Mouse (Mus musculus) neural tube, embryonic 15.5 days (tissue): ENCODE data around the gene Plekhd1. TPM values are rescaled to one million over a fixed set of nuclear protein-coding genes. Genes with fewer than 3 reads are reported as not detected.

Source experiments
- ATAC-seq: fragments of 200-750 bp; cut with Nextera tagmentation; 2 replicates; pipeline ENCODE4 v1.8.0; 2017; ENCODE audit warnings: mild to moderate bottlenecking, moderate TSS enrichment, moderate library complexity; ENCODE audit not compliant: low FRiP score
- H3K27ac ChIP-seq: fragments of 300-500 bp; sonication (generic); replicated peaks from 2 replicates; pipeline ENCODE4 v1.5.1; 2015; ENCODE audit warnings: mild to moderate bottlenecking, inconsistent platforms
- H3K27me3 ChIP-seq: fragments of 300-500 bp; sonication (generic); replicated peaks from 2 replicates; pipeline ENCODE4 v1.6.1; 2015; ENCODE audit warnings: inconsistent platforms
- H3K36me3 ChIP-seq: fragments of 300-500 bp; sonication (generic); 2 replicates; pipeline ENCODE4 v1.6.1; 2015; ENCODE audit warnings: inconsistent platforms
- H3K4me1 ChIP-seq: fragments of 300-500 bp; sonication (generic); 2 replicates; pipeline ENCODE4 v1.6.1; 2015; ENCODE audit warnings: inconsistent platforms
- H3K4me2 ChIP-seq: fragments of 300-500 bp; sonication (generic); 2 replicates; pipeline ENCODE4 v1.6.1; 2015; ENCODE audit warnings: inconsistent platforms, mild to moderate bottlenecking, moderate library complexity
- H3K4me3 ChIP-seq: fragments of 300-500 bp; sonication (generic); replicated peaks from 2 replicates; pipeline ENCODE4 v1.5.1; 2015; ENCODE audit warnings: mild to moderate bottlenecking, inconsistent platforms
- H3K9ac ChIP-seq: fragments of 300-500 bp; sonication (generic); replicated peaks from 2 replicates; pipeline ENCODE4 v1.6.1; 2015; ENCODE audit warnings: mild to moderate bottlenecking, inconsistent platforms
- H3K9me3 ChIP-seq: fragments of 300-500 bp; sonication (generic); replicated peaks from 2 replicates; pipeline ENCODE4 v1.6.1; 2016; ENCODE audit warnings: inconsistent platforms
- WGBS: fragments of 180-500 bp; shearing (Covaris S2); methylation state at CpG from one replicate; pipeline ENCODE4 v1.1.7; 2015; ENCODE audit warnings: mixed read lengths; 5-methylcytosine and 5-hydroxymethylcytosine counted together
- polyA plus RNA-seq: library from polyadenylated mRNA; unstranded; fragments of >200 nt; fragmentation: Nextera tagmentation; extraction: Ambion mirVana; gene quantifications from 2 replicates; pipeline ENCODE4 v1.2.1, GENCODE M21; 2015

The Plekhd1 gene
- polyA plus RNA-seq = 10.5 and 11.8 TPM in 2 replicates

DNA sequence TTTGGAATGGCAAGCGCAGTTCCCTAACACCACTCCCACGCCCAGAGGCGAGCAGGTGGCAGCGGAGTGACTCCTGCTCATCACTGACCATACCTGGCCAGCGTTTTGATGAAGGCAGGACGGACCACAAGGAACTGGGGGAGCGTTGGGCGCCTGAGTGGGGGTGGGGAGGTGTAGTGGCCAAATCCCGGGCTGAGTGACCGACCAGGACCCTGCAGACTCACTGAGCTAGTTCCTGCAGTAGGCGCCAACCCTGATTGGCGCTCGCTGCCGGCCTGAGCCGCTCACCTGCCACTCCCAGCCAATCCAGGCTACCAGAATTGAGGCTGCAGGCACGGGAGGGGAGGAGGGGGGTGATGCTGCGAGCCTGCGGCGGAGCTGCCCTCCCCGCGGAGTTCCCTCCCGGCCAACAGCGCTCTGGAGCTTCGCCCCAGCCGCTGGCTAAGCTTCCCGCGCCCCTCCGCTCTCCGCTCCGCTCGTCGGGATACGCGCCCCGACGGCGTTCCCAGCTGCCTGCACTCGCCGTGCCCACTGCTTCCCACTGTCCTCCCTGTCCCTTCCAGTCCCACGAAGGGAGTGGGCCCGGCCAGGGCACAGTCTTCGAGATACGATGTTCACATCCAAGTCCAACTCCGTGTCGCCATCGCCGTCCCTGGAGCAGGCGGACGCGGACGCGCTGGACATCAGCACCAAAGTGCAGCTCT, at the start of gene Plekhd1:
Gene Plekhd1, plus strand, starts transcription at position 323 of the 704 bp plus-strand sequence.
- H3K27ac ChIP-seq = no peak within 1 kb of the TSS
- WGBS = under 1% methylated on average over 52 of the region's 52 CpGs
- H3K27me3 ChIP-seq = peaks cover 52% of the 10 kb centered on the region
- peak; percentile 78 for ATAC-seq
- H3K9me3 ChIP-seq = no peaks in the 10 kb centered on the region
- peak within 1 kb of the TSS; percentile 45 for H3K9ac ChIP-seq
- peak within 1 kb of the TSS; percentile 66 for H3K4me2 ChIP-seq
- H3K4me3 ChIP-seq = peak within 1 kb of the TSS; percentile 46
- peaks cover 20% of the 10 kb centered on the region for H3K4me1 ChIP-seq
- H3K36me3 ChIP-seq = no peaks in the 10 kb centered on the region

DNA sequence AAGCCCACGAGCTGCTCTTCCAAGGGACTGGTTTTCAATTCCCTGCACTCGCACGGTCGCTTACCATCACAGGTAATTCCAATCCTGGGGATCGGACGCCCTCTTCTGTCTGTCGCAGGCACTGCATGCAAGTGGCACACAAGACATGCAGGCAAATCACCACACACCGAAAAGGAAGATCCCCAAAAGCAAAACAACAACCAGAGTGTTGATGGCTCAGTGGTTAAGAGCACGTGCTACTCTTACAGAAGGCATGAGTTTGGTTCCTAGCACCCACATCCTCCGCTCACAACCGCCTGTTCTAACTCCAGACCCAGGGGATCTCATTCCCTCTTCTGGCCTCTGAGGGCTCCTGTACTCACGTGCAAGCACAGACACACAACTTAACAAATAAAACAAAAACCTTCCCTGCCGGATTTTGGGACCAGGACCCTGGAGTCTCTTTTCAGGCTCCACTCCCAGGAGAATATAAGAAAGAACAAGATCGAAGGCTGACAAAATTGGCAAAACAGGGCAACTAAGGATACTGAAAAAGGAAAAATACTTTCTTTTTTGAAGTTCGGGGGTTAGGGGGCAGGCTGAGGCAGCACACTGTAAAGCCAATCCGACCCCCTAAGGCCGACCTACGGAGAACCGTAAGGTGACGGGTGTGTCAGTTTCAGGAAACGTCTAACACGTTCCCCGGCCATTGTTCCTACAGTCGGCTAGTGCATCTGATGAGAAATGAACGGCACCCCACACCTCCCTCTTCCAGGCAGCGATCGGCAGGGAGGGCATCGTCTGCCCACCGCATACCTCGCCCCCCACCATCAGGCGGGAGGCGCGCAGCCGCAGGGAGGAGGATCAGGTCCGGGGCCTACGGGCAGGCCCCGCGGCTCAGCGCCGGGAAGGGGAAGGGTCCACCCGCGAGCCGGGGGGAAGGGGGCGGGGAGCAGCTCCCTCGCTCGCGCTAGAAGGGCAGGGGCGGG, 49.4 kb upstream of the Plekhd1 start:
- Histone ChIP-seq H3K27ac (peak overlapping the region; percentile 91), H3K36me3 (peaks cover 35% of the 10 kb centered on the region), H3K4me1 (peaks cover 47% of the 10 kb centered on the region), H3K27me3 (no peaks in the 10 kb centered on the region), H3K9ac (peak overlapping the region; percentile 97), H3K4me3 (peak overlapping the region; percentile 99), H3K9me3 (no peaks in the 10 kb centered on the region), H3K4me2 (peak overlapping the region; percentile 96)
- peak; percentile 79 for ATAC-seq
- 2% methylated on average over 47 of the region's 48 CpGs for WGBS

DNA sequence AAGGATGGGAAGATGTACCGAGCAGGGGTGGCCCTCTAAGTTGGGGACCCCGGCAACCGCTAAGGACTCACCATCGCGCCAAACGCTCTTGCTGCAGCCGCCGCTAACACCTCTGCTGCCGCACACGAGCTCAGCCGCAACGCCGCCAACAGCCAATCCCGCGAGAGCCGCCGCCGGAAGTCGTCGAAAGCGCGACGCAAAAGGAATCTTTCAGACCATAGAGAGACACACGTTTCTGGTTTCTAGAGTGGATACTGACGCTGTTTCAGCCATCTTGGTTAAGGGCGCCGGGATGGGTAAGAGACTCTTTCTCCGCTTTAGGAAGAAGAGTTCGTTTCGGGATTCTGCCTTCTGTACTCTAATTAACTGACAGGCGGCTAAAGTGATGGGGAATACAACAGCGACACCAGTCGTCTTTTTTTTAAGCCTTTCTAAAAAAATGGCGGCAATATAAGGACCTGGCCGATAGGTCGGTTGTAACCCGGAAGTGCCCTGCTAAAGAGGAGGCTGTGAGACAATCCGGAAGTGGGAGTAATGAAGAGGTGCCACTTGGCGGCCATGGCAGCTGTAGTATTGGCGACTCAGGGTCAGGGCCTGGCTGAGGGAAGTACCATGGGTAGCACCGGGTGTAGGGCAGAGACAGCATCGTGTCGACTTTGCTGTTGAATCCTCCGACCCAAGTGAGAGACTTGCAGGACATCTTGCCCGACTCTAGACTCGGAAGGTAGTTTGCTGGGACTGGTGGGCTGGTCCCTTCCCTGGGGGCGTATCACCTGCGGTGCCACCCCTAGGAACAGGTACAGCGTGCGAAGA, 48.5 kb upstream of the Plekhd1 start, which contains the start of the genes Slc39a9 and Erh:
Gene Slc39a9, plus strand, starts transcription at position 191 of the 813 bp plus-strand sequence.
Gene Erh, minus strand, starts transcription at position 649 of the 813 bp plus-strand sequence.
- H3K4me2 ChIP-seq = peak within 1 kb of the TSS; percentile 96
- peak within 1 kb of the TSS; percentile 99 for H3K4me3 ChIP-seq
- H3K27me3 ChIP-seq = no peaks in the 10 kb centered on the region
- H3K27ac ChIP-seq = peak within 1 kb of the TSS; percentile 91
- peaks cover 26% of the 10 kb centered on the region for H3K36me3 ChIP-seq
- H3K4me1 ChIP-seq = peaks cover 55% of the 10 kb centered on the region
- ATAC-seq = peak; percentile 97
- H3K9ac ChIP-seq = peak within 1 kb of the TSS; percentile 97
- H3K9me3 ChIP-seq = no peaks in the 10 kb centered on the region
- WGBS = under 1% methylated on average over 50 of the region's 50 CpGs

DNA sequence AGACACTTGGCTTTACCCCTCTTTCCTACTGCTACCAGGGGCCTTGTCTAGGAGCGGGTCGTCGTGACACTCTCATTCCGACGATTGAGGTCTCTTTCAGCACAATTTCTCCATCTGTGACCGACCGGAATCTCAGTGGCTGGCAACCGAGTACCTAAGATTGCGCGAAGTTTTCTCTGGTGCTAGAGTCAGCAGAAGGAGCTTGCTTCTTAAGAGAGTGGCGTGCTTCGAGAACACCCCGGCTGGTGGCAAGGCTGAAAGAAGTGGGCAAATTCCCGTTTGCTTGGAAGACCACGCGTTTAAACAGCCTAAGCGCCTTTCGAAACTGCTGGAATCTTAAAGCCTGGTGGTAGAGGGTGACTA, 47.9 kb upstream of the Plekhd1 start:
- Histone ChIP-seq H3K27me3 (no peaks in the 10 kb centered on the region), H3K27ac (peak overlapping the region; percentile 91), H3K36me3 (peaks cover 22% of the 10 kb centered on the region), H3K4me3 (peak overlapping the region; percentile 99), H3K4me2 (peak overlapping the region; percentile 96), H3K4me1 (peaks cover 60% of the 10 kb centered on the region), H3K9me3 (no peaks in the 10 kb centered on the region), H3K9ac (peak overlapping the region; percentile 97)
- 7% methylated on average over 18 of the region's 18 CpGs for WGBS
- ATAC-seq = no peak; the same call in 1 of the 2 replicates

DNA sequence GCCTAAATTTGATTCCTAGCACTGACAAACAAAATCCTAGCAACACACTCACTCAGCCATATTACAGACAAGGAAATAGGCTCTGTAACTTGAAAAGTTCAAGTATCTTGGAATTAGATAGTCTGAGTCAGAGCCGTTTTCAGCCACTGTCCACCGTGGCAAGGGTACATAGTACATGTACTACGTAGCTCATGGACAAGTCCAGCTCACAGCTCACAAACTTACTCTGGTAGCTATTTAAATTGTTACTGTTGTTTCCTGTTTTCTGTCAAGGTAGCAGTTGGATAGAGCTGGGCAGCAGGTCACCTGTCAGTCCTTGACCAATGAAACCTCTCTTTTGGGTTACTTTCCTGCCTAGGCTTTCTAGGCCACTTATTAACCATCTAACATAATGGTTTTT, 46.0 kb upstream of the Plekhd1 start:
- 93% methylated on average over 3 of the region's 3 CpGs for WGBS
- H3K4me1 ChIP-seq = peaks cover 60% of the 10 kb centered on the region
- H3K4me3 ChIP-seq = no peak overlapping the region

DNA sequence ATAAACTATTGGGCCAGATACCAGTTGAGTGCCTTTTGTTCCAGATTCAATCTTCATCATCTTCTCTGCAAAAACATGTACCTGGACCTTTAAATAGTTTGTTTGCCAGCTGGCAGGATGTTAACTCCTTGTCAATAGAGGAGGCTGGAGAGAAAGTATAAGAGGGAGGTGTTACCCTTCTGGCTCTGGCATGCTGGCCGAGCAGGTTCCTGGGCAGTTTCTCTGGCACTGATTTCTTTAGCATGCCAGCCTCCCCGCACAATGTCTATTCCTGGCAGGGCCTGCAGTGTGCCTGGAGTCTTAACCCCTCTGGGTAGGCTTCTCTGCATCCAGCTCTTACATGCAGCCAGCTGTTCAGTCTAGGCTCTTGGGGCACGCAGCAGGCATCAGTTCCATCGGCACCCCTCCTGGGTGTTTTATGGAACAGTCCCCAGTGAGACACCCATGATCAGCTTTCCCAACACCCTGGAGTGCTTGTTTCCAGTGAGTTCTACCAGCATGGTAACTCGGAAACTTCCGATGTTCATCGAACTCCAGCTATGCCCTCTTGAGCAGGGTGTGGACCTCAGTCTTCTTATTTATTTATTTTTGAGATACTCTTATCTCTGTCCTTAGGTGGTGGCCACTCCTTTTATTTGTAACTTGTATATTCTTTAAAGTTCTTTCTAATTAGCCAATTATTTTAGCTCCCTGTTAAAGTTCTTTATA, 38.3 kb upstream of the Plekhd1 start:
- Histone ChIP-seq H3K27ac (no peak overlapping the region), H3K9ac (no peak overlapping the region), H3K27me3 (no peaks in the 10 kb centered on the region), H3K4me1 (peaks cover 10% of the 10 kb centered on the region), H3K9me3 (no peaks in the 10 kb centered on the region), H3K4me2 (no peak overlapping the region), H3K4me3 (no peak overlapping the region), H3K36me3 (no peaks in the 10 kb centered on the region)
- ATAC-seq = no peak
- 87% methylated on average over 7 of the region's 7 CpGs for WGBS

More for the DNA sequence above, 46.0 kb upstream of the Plekhd1 start:
- no peak overlapping the region for H3K9ac ChIP-seq
- peak overlapping the region; percentile 96 for H3K4me2 ChIP-seq
- no peak overlapping the region for H3K27ac ChIP-seq
- no peak for ATAC-seq
- no peaks in the 10 kb centered on the region for H3K27me3 ChIP-seq
- H3K9me3 ChIP-seq = no peaks in the 10 kb centered on the region
- peaks cover 3% of the 10 kb centered on the region for H3K36me3 ChIP-seq

DNA sequence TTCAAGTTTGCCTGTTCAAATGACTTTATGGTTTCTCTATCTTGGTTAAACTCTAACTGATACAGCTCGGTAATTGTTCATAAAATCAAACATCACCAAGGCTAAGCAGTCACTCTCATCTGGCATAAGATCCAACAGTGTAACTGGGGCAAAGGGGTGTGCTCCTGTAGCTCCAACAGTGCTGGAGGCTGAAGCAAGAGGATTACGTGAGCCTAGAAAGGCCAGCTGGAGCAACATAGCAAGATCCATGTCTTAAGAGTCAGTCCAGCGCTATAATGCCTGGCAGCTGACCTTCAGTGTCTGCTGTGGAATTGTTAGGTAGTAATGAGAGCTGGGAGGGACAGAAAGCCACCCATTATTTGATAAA, 37.7 kb upstream of the Plekhd1 start:
- H3K4me1 ChIP-seq = peaks cover 12% of the 10 kb centered on the region
- WGBS = 92% methylated on average over 3 of the region's 3 CpGs
- H3K27me3 ChIP-seq = no peaks in the 10 kb centered on the region
- H3K9ac ChIP-seq = no peak overlapping the region
- H3K27ac ChIP-seq = no peak overlapping the region
- H3K9me3 ChIP-seq = no peaks in the 10 kb centered on the region
- no peaks in the 10 kb centered on the region for H3K36me3 ChIP-seq
- ATAC-seq = no peak
- no peak overlapping the region for H3K4me2 ChIP-seq
- no peak overlapping the region for H3K4me3 ChIP-seq

DNA sequence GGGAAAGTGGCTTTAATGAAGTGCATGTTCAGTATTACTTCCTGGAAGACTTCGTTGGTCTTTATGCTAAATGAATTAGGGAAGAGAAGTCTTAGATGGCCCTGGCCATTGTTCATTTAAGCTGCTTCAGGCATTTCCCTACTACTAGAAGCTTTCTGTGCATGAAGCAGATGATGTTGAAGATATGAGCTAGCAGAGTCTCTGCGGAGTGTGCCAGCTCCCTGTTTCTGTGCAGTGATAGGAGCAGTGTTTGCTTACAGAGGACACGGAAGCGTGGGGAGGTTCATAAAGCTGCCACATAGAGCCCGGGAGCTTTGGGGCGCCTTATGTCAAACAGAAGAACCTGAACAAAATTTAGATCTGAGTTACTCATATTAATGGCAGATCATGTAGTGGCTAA, 33.7 kb upstream of the Plekhd1 start:
- no peaks in the 10 kb centered on the region for H3K9me3 ChIP-seq
- peaks cover 12% of the 10 kb centered on the region for H3K36me3 ChIP-seq
- H3K27ac ChIP-seq = peak overlapping the region; percentile 60
- no peaks in the 10 kb centered on the region for H3K27me3 ChIP-seq
- ATAC-seq = no peak
- 69% methylated on average over 6 of the region's 6 CpGs for WGBS
- H3K4me2 ChIP-seq = no peak overlapping the region
- no peak overlapping the region for H3K9ac ChIP-seq
- no peak overlapping the region for H3K4me3 ChIP-seq
- H3K4me1 ChIP-seq = peaks cover 21% of the 10 kb centered on the region

DNA sequence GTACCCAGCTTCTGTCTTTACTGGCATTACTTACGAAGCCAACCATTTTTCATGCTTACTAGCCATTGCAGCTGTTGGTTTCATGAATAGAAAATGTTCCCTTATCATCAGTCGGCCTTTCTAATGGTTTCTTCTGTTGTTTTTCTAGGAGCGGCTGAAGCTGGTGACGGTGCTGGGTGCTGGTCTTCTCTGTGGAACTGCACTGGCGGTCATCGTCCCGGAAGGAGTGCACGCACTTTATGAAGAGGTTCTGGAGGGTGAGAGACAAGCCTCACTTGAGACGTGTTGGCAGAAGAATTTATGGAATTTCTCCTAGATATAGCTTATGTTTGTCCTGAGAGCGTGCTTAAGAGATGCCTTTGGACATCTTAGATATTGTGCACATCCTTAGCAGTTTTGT, 30.1 kb upstream of the Plekhd1 start:
- no peak overlapping the region for H3K4me2 ChIP-seq
- 92% methylated on average over 10 of the region's 10 CpGs for WGBS
- H3K9me3 ChIP-seq = no peaks in the 10 kb centered on the region
- no peaks in the 10 kb centered on the region for H3K27me3 ChIP-seq
- H3K9ac ChIP-seq = no peak overlapping the region
- ATAC-seq = no peak
- no peak overlapping the region for H3K4me3 ChIP-seq
- H3K27ac ChIP-seq = no peak overlapping the region
- H3K4me1 ChIP-seq = peaks cover 18% of the 10 kb centered on the region
- H3K36me3 ChIP-seq = peaks cover 27% of the 10 kb centered on the region

DNA sequence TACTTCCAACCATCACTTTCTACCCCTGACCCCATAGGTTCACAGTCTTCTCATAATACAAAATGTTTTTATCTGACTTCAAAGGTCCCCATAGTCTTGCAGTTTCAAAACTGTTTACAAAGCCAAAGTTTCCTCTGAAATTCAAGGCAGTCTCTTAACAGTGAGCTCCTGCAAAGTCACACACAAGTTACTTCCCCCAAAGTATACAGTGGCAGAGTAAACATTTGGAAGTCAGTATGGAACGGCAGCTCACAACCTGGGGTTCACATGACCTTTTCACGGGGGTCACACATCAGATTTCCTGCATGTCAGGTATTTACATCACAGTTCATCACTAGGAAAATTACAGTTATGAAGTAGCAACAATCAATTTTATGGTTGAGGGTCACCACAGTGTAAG, 28.5 kb upstream of the Plekhd1 start:
- Histone ChIP-seq H3K27me3 (no peaks in the 10 kb centered on the region), H3K4me3 (no peak overlapping the region), H3K36me3 (peaks cover 36% of the 10 kb centered on the region), H3K9ac (no peak overlapping the region), H3K4me1 (peaks cover 14% of the 10 kb centered on the region), H3K9me3 (no peaks in the 10 kb centered on the region), H3K4me2 (no peak overlapping the region), H3K27ac (no peak overlapping the region)
- no peak for ATAC-seq
- WGBS = 83% methylated on average over 2 of the region's 2 CpGs

DNA sequence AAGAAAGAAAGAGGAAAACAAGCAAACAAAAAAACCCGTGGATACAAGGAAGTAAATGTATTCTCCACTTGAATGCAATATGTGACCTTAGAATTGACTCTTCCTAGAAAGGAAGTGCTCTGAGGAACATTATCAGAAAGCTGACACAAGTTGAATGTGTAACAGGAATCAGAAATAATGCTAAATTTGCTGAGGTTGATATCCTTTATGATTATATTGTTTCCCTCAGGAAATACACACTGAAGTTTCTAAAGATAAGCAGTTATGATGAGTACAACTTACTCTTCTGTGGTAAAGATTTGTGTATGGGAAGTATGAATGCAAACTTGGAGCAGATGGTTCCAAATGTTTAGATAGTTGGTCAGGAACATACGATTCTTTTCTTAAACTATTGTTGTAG, 24.0 kb upstream of the Plekhd1 start:
- Histone ChIP-seq H3K36me3 (peaks cover 34% of the 10 kb centered on the region), H3K27ac (no peak overlapping the region), H3K9me3 (no peaks in the 10 kb centered on the region), H3K4me2 (no peak overlapping the region), H3K4me1 (no peaks in the 10 kb centered on the region), H3K9ac (no peak overlapping the region), H3K4me3 (no peak overlapping the region), H3K27me3 (no peaks in the 10 kb centered on the region)
- no peak for ATAC-seq
- WGBS = 94% methylated on average over 2 of the region's 2 CpGs
